Mouse (Mus musculus) heart, embryonic 13.5 days (tissue): ENCODE results near the gene Psmb3. TPM values are rescaled to one million over a fixed set of nuclear protein-coding genes. Genes with fewer than 3 reads are reported as not detected.

Source experiments
- ATAC-seq: fragments of 200-750 bp; cut with Nextera tagmentation; 2 replicates; pipeline ENCODE4 v1.8.0; 2017; ENCODE audit warnings: moderate TSS enrichment; ENCODE audit not compliant: insufficient number of reproducible peaks, low FRiP score, low TSS enrichment; ENCODE audit errors: extremely low read depth
- H3K27ac ChIP-seq: fragments of 300-500 bp; sonication (generic); replicated peaks from 2 replicates; pipeline ENCODE4 v1.5.1; 2015; ENCODE audit warnings: moderate library complexity, mild to moderate bottlenecking, inconsistent platforms
- H3K27me3 ChIP-seq: fragments of 300-500 bp; sonication (generic); replicated peaks from 2 replicates; pipeline ENCODE4 v1.6.1; 2015; ENCODE audit warnings: mild to moderate bottlenecking, inconsistent platforms
- H3K36me3 ChIP-seq: fragments of 300-500 bp; sonication (generic); 2 replicates; pipeline ENCODE4 v1.6.1; 2015; ENCODE audit warnings: mild to moderate bottlenecking, inconsistent platforms
- H3K4me1 ChIP-seq: fragments of 300-500 bp; sonication (generic); 2 replicates; pipeline ENCODE4 v1.6.1; 2015; ENCODE audit warnings: inconsistent platforms
- H3K4me2 ChIP-seq: fragments of 300-500 bp; sonication (generic); 2 replicates; pipeline ENCODE4 v1.6.1; 2015; ENCODE audit warnings: inconsistent platforms, mild to moderate bottlenecking, moderate library complexity
- H3K4me3 ChIP-seq: fragments of 300-500 bp; sonication (generic); 2 replicates; pipeline ENCODE4 v1.5.1; 2015; ENCODE audit warnings: moderate library complexity, mild to moderate bottlenecking, inconsistent platforms
- H3K9ac ChIP-seq: fragments of 300-500 bp; sonication (generic); 2 replicates; pipeline ENCODE4 v1.6.1; 2015; ENCODE audit warnings: inconsistent platforms, mild to moderate bottlenecking, moderate library complexity
- H3K9me3 ChIP-seq: fragments of 300-500 bp; sonication (generic); 2 replicates; pipeline ENCODE4 v1.6.1; 2016; ENCODE audit warnings: inconsistent platforms
- WGBS: fragments of 180-500 bp; shearing (Covaris S2); methylation state at CpG from one replicate; pipeline ENCODE4 v1.1.7; 2015; ENCODE audit warnings: mixed read lengths; 5-methylcytosine and 5-hydroxymethylcytosine counted together
- polyA plus RNA-seq: library from polyadenylated mRNA; unstranded; fragments of >200 nt; fragmentation: Nextera tagmentation; extraction: Ambion mirVana; gene quantifications from 2 replicates; pipeline ENCODE4 v1.2.1, GENCODE M21; 2015

Gene Psmb3
- polyA plus RNA-seq, 1 experiment from 2014 or later, result 371 TPM

- H3K36me3 ChIP-seq, result peaks cover 95% of the 10 kb centered on the region
- H3K27ac ChIP-seq, result peak overlapping the region; percentile 94
- H3K9ac ChIP-seq, result peak overlapping the region; percentile 76
- peak overlapping the region; percentile 70 for H3K4me2 ChIP-seq
- WGBS, result 5% methylated on average over 6 of the region's 6 CpGs
- peak overlapping the region; percentile 33 for H3K4me3 ChIP-seq
- peaks cover 44% of the 10 kb centered on the region for H3K4me1 ChIP-seq
- peak; percentile 38; the same call in 1 of the 2 replicates for ATAC-seq
- no peaks in the 10 kb centered on the region for H3K27me3 ChIP-seq
- H3K9me3 ChIP-seq, result no peaks in the 10 kb centered on the region
Measured at GRCm38 (mm10) chr11:97669829-97670228, 33.4 kb upstream of the Psmb3 start.

GRCm38 (mm10) chr11:97670234-97671176 lies 32.7 kb upstream of the Psmb3 start:
- Histone ChIP-seq H3K36me3 (peaks cover 98% of the 10 kb centered on the region), H3K9me3 (no peaks in the 10 kb centered on the region), H3K9ac (peak overlapping the region; percentile 76), H3K4me2 (peak overlapping the region; percentile 70), H3K27me3 (no peaks in the 10 kb centered on the region), H3K4me3 (peak overlapping the region; percentile 33), H3K27ac (peak overlapping the region; percentile 94), H3K4me1 (peaks cover 37% of the 10 kb centered on the region)
- ATAC-seq, result no peak; the same call in 1 of the 2 replicates
- 21% methylated on average over 13 of the region's 13 CpGs for WGBS

- 68% methylated on average over 2 of the region's 2 CpGs for WGBS
- H3K4me3 ChIP-seq, result no peak overlapping the region
- no peak for ATAC-seq
- peaks cover 98% of the 10 kb centered on the region for H3K36me3 ChIP-seq
- H3K27me3 ChIP-seq, result no peaks in the 10 kb centered on the region
- H3K4me1 ChIP-seq, result peaks cover 40% of the 10 kb centered on the region
- H3K9me3 ChIP-seq, result no peaks in the 10 kb centered on the region
- H3K27ac ChIP-seq, result no peak overlapping the region
- H3K9ac ChIP-seq, result 0 out of 2 replicates have a peak overlapping the region, but pooled peaks have one; percentile 76
- no peak overlapping the region for H3K4me2 ChIP-seq
Measured at GRCm38 (mm10) chr11:97671177-97671527, 32.0 kb upstream of the Psmb3 start.

- 86% methylated on average over 11 of the region's 11 CpGs for WGBS
- Histone ChIP-seq H3K4me3 (no peak overlapping the region), H3K4me2 (no peak overlapping the region), H3K9ac (no peak overlapping the region), H3K27ac (no peak overlapping the region), H3K9me3 (no peaks in the 10 kb centered on the region), H3K36me3 (peaks cover 98% of the 10 kb centered on the region), H3K4me1 (peaks cover 39% of the 10 kb centered on the region), H3K27me3 (no peaks in the 10 kb centered on the region)
- no peak for ATAC-seq
Measured at GRCm38 (mm10) chr11:97673148-97673547, 30.1 kb upstream of the Psmb3 start.

GRCm38 (mm10) chr11:97676050-97676754 lies 27.0 kb upstream of the Psmb3 start:
- no peaks in the 10 kb centered on the region for H3K9me3 ChIP-seq
- H3K9ac ChIP-seq, result 0 out of 2 replicates have a peak overlapping the region, but pooled peaks have one; percentile 3
- H3K36me3 ChIP-seq, result peaks cover 99% of the 10 kb centered on the region
- no peaks in the 10 kb centered on the region for H3K27me3 ChIP-seq
- no peak overlapping the region for H3K27ac ChIP-seq
- no peak for ATAC-seq
- WGBS, result 70% methylated on average over 15 of the region's 15 CpGs
- H3K4me3 ChIP-seq, result no peak overlapping the region
- no peak overlapping the region for H3K4me2 ChIP-seq
- peaks cover 21% of the 10 kb centered on the region for H3K4me1 ChIP-seq

- Histone ChIP-seq H3K4me3 (no peak overlapping the region), H3K27me3 (no peaks in the 10 kb centered on the region), H3K36me3 (peaks cover 99% of the 10 kb centered on the region), H3K4me1 (peaks cover 30% of the 10 kb centered on the region), H3K9ac (no peak overlapping the region), H3K9me3 (no peaks in the 10 kb centered on the region), H3K27ac (no peak overlapping the region), H3K4me2 (no peak overlapping the region)
- no peak for ATAC-seq
- 77% methylated on average over 15 of the region's 15 CpGs for WGBS
Measured at GRCm38 (mm10) chr11:97677381-97677780, 25.8 kb upstream of the Psmb3 start.

- Histone ChIP-seq H3K4me1 (peaks cover 32% of the 10 kb centered on the region), H3K9me3 (no peaks in the 10 kb centered on the region), H3K27ac (no peak overlapping the region), H3K36me3 (peaks cover 99% of the 10 kb centered on the region), H3K4me2 (no peak overlapping the region), H3K27me3 (no peaks in the 10 kb centered on the region), H3K9ac (peak overlapping the region; percentile 37; the same call in 1 of the 2 replicates), H3K4me3 (no peak overlapping the region)
- no peak for ATAC-seq
- WGBS, result 70% methylated on average over 8 of the region's 8 CpGs
Measured at GRCm38 (mm10) chr11:97677842-97678241, 25.4 kb upstream of the Psmb3 start.

GRCm38 (mm10) chr11:97678301-97678700 lies 24.9 kb upstream of the Psmb3 start:
- Histone ChIP-seq H3K9me3 (no peaks in the 10 kb centered on the region), H3K4me2 (no peak overlapping the region), H3K36me3 (peaks cover 98% of the 10 kb centered on the region), H3K9ac (peak overlapping the region; percentile 37; the same call in 1 of the 2 replicates), H3K4me1 (peaks cover 32% of the 10 kb centered on the region), H3K27ac (no peak overlapping the region), H3K4me3 (no peak overlapping the region), H3K27me3 (no peaks in the 10 kb centered on the region)
- 91% methylated on average over 15 of the region's 15 CpGs for WGBS
- ATAC-seq, result no peak

- ATAC-seq, result 0 out of 2 replicates have a peak, but pooled peaks have one; percentile 4
- peak overlapping the region; percentile 25; the same call in 1 of the 2 replicates for H3K27ac ChIP-seq
Measured at GRCm38 (mm10) chr11:97680430-97680829, 22.8 kb upstream of the Psmb3 start.

GRCm38 (mm10) chr11:97682504-97683055 lies 20.6 kb upstream of the Psmb3 start:
- Histone ChIP-seq H3K9ac (0 out of 2 replicates have a peak overlapping the region, but pooled peaks have one; percentile 37), H3K9me3 (no peaks in the 10 kb centered on the region), H3K4me1 (peaks cover 50% of the 10 kb centered on the region), H3K27ac (no peak overlapping the region; the same call in 1 of the 2 replicates), H3K36me3 (peaks cover 55% of the 10 kb centered on the region), H3K4me2 (no peak overlapping the region), H3K27me3 (no peaks in the 10 kb centered on the region), H3K4me3 (no peak overlapping the region)
- ATAC-seq, result no peak
- WGBS, result 51% methylated on average over 6 of the region's 6 CpGs

More at GRCm38 (mm10) chr11:97680430-97680829, 22.8 kb upstream of the Psmb3 start:
- peaks cover 40% of the 10 kb centered on the region for H3K4me1 ChIP-seq
- peak overlapping the region; percentile 16 for H3K9ac ChIP-seq
- WGBS, result 72% methylated on average over 12 of the region's 12 CpGs
- H3K36me3 ChIP-seq, result peaks cover 77% of the 10 kb centered on the region
- H3K27me3 ChIP-seq, result no peaks in the 10 kb centered on the region
- H3K9me3 ChIP-seq, result no peaks in the 10 kb centered on the region
- H3K4me3 ChIP-seq, result no peak overlapping the region
- no peak overlapping the region for H3K4me2 ChIP-seq
